Mouse (Mus musculus) E14TG2a.4 (cell line): ENCODE measurements around the gene Csrnp3.
A peak's percentile ranks its signal among the peaks of the same experiment; 100 is the strongest.

Experiments used
- H3K27me3 ChIP-seq: 2 replicates; pipeline ENCODE4 v1.6.1; 2014; ENCODE audit warnings: low read length, control low read depth; ENCODE audit not compliant: insufficient read depth
- H3K36me3 ChIP-seq: 2 replicates; pipeline ENCODE4 v1.6.1; 2014; ENCODE audit warnings: low read length, control low read depth; ENCODE audit not compliant: insufficient read depth
- H3K4me1 ChIP-seq: replicated peaks from 2 replicates; pipeline ENCODE4 v1.6.1; 2014; ENCODE audit warnings: low read depth, low read length, control low read depth
- H3K4me3 ChIP-seq: replicated peaks from 2 replicates; pipeline ENCODE4 v1.5.1; 2014; ENCODE audit warnings: mild to moderate bottlenecking, low read length
- H3K9me3 ChIP-seq: 2 replicates; pipeline ENCODE4 v1.6.1; 2014; ENCODE audit warnings: low read length, control low read depth
- CTCF ChIP-seq: conservative IDR thresholded peaks from 2 replicates; pipeline ENCODE4 v1.5.1; 2014; ENCODE audit warnings: low read length
- NANOG ChIP-seq: IDR thresholded peaks from 2 replicates; pipeline ENCODE4 v1.6.1; 2014; ENCODE audit warnings: borderline replicate concordance, low read length, mixed read lengths
- POU5F1 ChIP-seq: IDR thresholded peaks from 2 replicates; pipeline ENCODE4 v1.6.1; 2014; ENCODE audit warnings: low read length, borderline replicate concordance

Csrnp3 gene

DNA sequence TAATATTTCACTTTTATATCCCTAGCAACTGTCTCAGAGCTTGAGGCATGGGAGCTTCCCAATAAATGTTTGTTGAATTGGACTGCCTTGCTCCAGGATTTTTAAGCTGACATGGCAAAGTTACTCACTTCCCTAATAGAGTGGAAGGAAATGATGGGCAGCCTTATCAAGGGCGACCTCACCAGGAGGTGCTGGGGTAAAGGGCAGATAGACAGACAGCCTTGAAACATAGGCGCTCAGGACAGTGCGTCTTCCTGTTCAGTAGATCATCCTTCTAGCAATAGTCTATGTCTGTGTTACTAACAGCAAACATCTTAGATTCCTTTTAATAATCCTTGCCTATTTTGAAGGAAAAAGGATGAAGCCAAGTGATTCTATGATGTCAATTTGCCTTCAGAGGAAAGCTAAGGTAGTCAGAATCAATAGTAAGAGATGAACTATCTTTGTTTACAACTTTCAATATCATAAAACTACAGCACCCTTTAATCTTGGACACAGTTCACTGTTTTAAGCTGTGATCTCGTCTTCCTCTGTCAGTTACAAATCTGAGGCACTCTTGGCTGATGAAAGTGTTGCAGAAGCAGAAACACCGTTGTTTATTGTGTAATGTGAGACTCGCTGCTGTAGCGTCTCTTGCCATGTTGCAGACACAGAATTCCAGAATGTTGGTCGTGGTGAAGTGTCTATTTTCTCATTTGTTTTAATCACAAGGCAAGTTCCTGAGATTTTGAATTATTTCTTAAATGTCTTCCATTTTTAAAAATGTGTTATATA, 81.6 kb downstream of the Csrnp3 start:
- Histone ChIP-seq H3K4me3 (no peak overlapping the region), H3K27me3 (no peaks in the 10 kb centered on the region), H3K9me3 (no peaks in the 10 kb centered on the region), H3K36me3 (no peaks in the 10 kb centered on the region), H3K4me1 (peaks cover 9% of the 10 kb centered on the region)
- TF ChIP-seq CTCF (no peak), POU5F1 (no peak), NANOG (no peak)

DNA sequence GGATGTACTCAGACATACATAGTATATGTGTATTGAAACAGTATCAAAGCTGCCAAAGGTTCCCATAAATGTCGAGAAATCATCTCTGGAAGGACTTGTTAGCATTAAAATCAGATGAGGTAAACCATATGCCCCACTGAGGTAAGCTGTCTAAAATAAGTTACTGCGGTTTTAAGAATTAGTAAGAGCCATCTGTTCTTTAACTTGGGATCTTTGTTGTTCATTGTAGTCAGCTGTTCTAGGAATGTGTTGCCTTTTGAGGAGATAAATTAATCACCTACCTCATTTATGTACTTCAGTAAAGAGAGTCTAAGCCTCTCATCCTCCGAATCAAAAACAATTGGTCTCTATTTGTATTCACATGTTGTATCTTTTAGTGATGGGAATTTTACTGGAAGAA, 83.7 kb downstream of the Csrnp3 start:
- Histone ChIP-seq H3K4me3 (no peak overlapping the region), H3K27me3 (no peaks in the 10 kb centered on the region), H3K4me1 (peaks cover 10% of the 10 kb centered on the region), H3K36me3 (no peaks in the 10 kb centered on the region), H3K9me3 (no peaks in the 10 kb centered on the region)
- no peak for TF ChIP-seq NANOG
- TF ChIP-seq CTCF: no peak
- TF ChIP-seq POU5F1: no peak

GRCm38 (mm10) chr2:65929927-65930326, 84.4 kb downstream of the Csrnp3 start:
- no peaks in the 10 kb centered on the region for H3K36me3 ChIP-seq
- H3K4me1 ChIP-seq: peaks cover 10% of the 10 kb centered on the region
- no peak for TF ChIP-seq POU5F1
- no peak for TF ChIP-seq CTCF
- no peak for TF ChIP-seq NANOG
- no peaks in the 10 kb centered on the region for H3K9me3 ChIP-seq
- H3K4me3 ChIP-seq: no peak overlapping the region
- H3K27me3 ChIP-seq: no peaks in the 10 kb centered on the region

DNA sequence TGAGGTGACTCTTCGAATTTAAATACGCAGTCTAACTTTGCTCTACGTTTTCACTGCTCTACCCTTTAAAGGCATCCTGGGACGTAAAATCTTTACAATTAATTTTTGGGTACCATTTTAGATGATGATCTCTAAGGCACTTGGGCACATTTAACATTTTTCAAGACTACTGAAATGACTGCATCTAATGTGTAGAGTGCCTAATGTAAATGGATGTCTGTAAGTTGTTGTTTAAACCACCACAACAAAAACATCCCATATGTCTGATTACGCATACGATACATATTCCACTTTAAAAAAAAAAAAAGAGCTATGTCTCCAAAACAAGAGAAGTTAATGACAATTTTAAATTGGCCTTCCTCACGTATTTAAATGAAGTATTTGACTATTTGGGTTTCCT, 85.7 kb downstream of the Csrnp3 start:
- Histone ChIP-seq H3K4me1 (peaks cover 15% of the 10 kb centered on the region), H3K9me3 (no peaks in the 10 kb centered on the region), H3K36me3 (no peaks in the 10 kb centered on the region), H3K27me3 (no peaks in the 10 kb centered on the region), H3K4me3 (peak overlapping the region; percentile 74)
- no peak for TF ChIP-seq POU5F1
- no peak for TF ChIP-seq CTCF
- TF ChIP-seq NANOG: no peak

DNA sequence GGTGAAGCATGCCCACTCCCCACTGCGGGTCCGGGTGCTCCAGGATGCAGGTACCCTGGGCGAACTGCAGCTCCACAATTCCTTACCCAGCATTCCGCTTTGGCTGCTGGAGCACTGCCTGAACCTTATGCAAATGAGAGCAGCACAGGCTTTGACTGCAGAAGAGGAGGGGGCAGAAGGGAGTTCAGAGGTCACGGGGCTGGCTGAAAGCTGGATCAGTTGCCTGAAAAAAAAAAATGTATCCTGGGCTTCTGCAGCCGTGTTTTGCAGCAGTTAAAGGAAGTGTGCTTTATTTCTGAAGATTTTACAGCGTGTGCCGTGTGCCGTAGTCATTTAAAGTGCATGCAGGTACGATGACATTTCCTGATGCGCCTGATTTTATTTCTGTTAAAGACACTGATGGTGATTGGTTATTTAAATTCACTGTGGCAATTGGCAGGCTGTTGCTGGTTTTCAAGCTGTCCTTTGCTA, 86.3 kb downstream of the Csrnp3 start:
- Histone ChIP-seq H3K27me3 (no peaks in the 10 kb centered on the region), H3K36me3 (no peaks in the 10 kb centered on the region), H3K9me3 (no peaks in the 10 kb centered on the region), H3K4me3 (peak overlapping the region; percentile 74), H3K4me1 (peaks cover 20% of the 10 kb centered on the region)
- TF ChIP-seq NANOG: no peak
- no peak for TF ChIP-seq CTCF
- no peak for TF ChIP-seq POU5F1

- Histone ChIP-seq H3K9me3 (no peaks in the 10 kb centered on the region), H3K4me1 (peaks cover 43% of the 10 kb centered on the region), H3K4me3 (no peak overlapping the region), H3K27me3 (no peaks in the 10 kb centered on the region), H3K36me3 (no peaks in the 10 kb centered on the region)
- TF ChIP-seq POU5F1 (no peak), NANOG (no peak), CTCF (no peak)
Observed at GRCm38 (mm10) chr2:65934099-65934498, 88.5 kb downstream of the Csrnp3 start.

DNA sequence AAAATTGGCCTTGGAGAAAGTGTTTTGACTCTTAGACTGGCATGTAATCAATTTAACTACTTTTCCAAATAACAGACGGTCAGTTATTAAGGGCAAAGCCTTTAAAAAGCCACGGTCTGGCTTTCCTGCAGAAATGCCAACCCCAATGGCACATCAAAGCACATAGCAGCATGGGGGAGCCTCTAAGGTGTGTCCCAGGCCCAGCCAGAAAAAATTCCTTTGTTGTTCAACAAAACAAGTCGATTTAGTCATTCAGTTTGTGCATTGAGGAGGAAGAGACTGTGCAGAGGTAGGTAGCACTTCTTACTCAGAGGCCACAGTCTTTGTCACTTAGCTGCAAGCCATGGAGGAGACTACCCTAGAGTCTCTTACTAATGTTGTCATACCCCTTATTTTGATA, 93.3 kb downstream of the Csrnp3 start:
- no peaks in the 10 kb centered on the region for H3K36me3 ChIP-seq
- TF ChIP-seq NANOG: peak; percentile 69; the same call in 1 of the 2 replicates
- no peak for TF ChIP-seq POU5F1
- H3K4me3 ChIP-seq: no peak overlapping the region
- H3K27me3 ChIP-seq: no peaks in the 10 kb centered on the region
- H3K9me3 ChIP-seq: no peaks in the 10 kb centered on the region
- H3K4me1 ChIP-seq: peaks cover 49% of the 10 kb centered on the region

DNA sequence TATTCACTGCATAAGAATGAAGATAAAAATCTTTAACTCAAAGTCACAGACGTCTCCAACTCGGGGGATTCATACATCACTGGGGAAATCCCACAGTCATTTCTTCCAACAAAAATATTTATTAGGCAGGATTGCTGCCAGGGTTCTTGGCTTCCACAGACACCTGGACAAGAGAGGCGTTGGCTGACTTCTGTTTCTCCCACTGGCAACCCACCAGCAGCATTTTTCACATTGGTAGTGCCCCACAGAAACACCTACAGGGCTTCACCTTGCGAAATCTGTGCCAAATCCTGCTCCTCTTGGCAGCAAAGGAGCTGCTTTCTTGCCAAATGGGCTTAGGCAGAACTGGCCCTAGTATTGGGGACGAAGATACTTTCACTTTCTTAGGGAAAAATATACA, 94.8 kb downstream of the Csrnp3 start:
- Histone ChIP-seq H3K4me1 (peaks cover 49% of the 10 kb centered on the region), H3K9me3 (no peaks in the 10 kb centered on the region), H3K36me3 (no peaks in the 10 kb centered on the region), H3K4me3 (no peak overlapping the region), H3K27me3 (no peaks in the 10 kb centered on the region)
- TF ChIP-seq NANOG: no peak
- no peak for TF ChIP-seq POU5F1
- TF ChIP-seq CTCF: no peak

GRCm38 (mm10) chr2:65942346-65942745, 96.8 kb downstream of the Csrnp3 start:
- Histone ChIP-seq H3K4me3 (no peak overlapping the region), H3K9me3 (no peaks in the 10 kb centered on the region), H3K4me1 (peaks cover 34% of the 10 kb centered on the region), H3K27me3 (no peaks in the 10 kb centered on the region), H3K36me3 (no peaks in the 10 kb centered on the region)
- no peak for TF ChIP-seq NANOG
- no peak for TF ChIP-seq CTCF
- TF ChIP-seq POU5F1: no peak
